Mouse (Mus musculus): Measurements from ENCODE around the gene Cers3.

GRCm38 (mm10) chr7:66779411-66779810 is 36.1 kb downstream of the Cers3 start:
- TF ChIP-seq POLR2A (IDR thresholded peaks at IDR 0.05; ENCODE audit: low read depth, low read length): no peak
- TF ChIP-seq CTCF (IDR thresholded peaks at IDR 0.05; ENCODE audit: borderline replicate concordance, insufficient read depth, low read length): no peak
